Mouse (Mus musculus) heart, postnatal 0 days (tissue): ENCODE measurements at regions not wholly inside any gene's neighbourhood (a gene's known extent, or its start where the extent isn't known, plus 50 kb on each side); places are given as distances from the start of the nearest gene placed in this dataset.

Source experiments
- CTCF ChIP-seq: IDR thresholded peaks from 2 replicates; pipeline ENCODE4 v1.5.1; 2016; ENCODE audit warnings: antibody characterized with exemption, control low read depth, low read depth
- EP300 ChIP-seq: IDR thresholded peaks from 2 replicates; pipeline ENCODE4 v1.6.1; 2016; ENCODE audit warnings: antibody characterized with exemption, low read depth

GRCm38 (mm10) chr11:56351798-56352366, 311.1 kb upstream of the Nmur2 start:
- no peak for TF ChIP-seq CTCF
- TF ChIP-seq EP300, result no peak
